Mouse (Mus musculus): ENCODE measurements at regions not wholly inside any gene's neighbourhood (a gene's known extent, or its start where the extent isn't known, plus 50 kb on each side); places are given as distances from the start of the nearest gene placed in this dataset.
"Not testable (repeated sequence)": the region's sequence is repeated elsewhere in the genome, so short reads cannot be mapped to it uniquely, and the experiment has no call there.

DNA sequence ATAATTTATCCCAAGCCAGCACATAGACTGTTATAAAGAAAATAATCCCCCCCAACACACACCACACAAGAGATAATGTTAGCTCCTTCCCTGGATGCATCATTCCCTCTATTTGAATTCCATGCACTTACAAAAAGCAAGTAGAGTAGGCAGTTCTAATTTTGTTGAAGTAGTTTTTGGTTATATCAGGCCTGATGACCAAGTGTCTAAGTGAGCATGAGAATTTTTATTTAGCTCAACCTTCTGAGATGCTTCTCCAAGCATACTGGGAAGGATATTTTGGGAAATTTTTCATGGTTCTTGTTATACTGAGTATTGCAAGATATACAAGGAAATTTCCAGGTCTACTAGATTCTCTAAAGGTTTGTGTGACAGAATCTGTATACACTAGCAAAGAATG lies 205.5 kb upstream of the Flrt2 start:
- H3K27ac ChIP-seq (ENCODE audit: insufficient read depth, low read length), result no peak overlapping the region
- H3K27me3 ChIP-seq (ENCODE audit: control insufficient read depth, insufficient read depth, low read length), result no peaks in the 10 kb centered on the region
- TF ChIP-seq POLR2A (IDR thresholded peaks at IDR 0.05; ENCODE audit: borderline replicate concordance, insufficient read depth, low read length) (no peak), CTCF (IDR thresholded peaks at IDR 0.05; ENCODE audit: borderline replicate concordance, insufficient read depth, low read depth, low read length) (no peak)
- H3K4me3 ChIP-seq (replicated peaks; ENCODE audit: insufficient read depth, low read depth, low read length), result no peak overlapping the region
- no peaks in the 10 kb centered on the region for H3K4me1 ChIP-seq (ENCODE audit: control insufficient read depth, insufficient read depth, low read length)
- DNase-seq, result no peak

DNA sequence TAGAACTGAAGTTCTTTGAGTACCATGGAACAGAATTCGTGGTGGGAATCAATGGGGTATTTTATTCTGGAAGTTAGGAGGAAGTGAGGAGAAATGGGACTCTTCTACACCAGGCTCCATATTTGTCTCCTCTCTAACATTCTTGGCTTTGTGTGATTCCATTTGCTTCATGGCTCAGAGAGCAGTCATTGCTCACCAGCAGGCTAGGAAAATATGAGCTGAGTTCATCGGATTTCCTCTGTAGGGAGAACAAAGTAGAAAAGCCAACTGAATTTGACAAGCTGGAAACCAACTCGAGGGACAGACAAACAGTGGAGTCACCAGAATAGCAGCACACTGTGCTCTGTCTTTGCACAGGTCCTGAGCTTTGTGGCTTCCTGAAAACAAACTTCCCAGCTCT lies 203.7 kb upstream of the Flrt2 start:
- Histone ChIP-seq H3K4me3 (replicated peaks; ENCODE audit: insufficient read depth, low read depth, low read length) (no peak overlapping the region), H3K4me1 (ENCODE audit: control insufficient read depth, insufficient read depth, low read length) (no peaks in the 10 kb centered on the region), H3K27ac (ENCODE audit: insufficient read depth, low read length) (no peak overlapping the region), H3K27me3 (ENCODE audit: control insufficient read depth, insufficient read depth, low read length) (no peaks in the 10 kb centered on the region)
- TF ChIP-seq CTCF (IDR thresholded peaks at IDR 0.05; ENCODE audit: borderline replicate concordance, insufficient read depth, low read depth, low read length) (no peak), POLR2A (IDR thresholded peaks at IDR 0.05; ENCODE audit: borderline replicate concordance, insufficient read depth, low read length) (no peak)
- 42% methylated on average over 3 of the region's 3 CpGs for WGBS
- DNase-seq, result no peak

DNA sequence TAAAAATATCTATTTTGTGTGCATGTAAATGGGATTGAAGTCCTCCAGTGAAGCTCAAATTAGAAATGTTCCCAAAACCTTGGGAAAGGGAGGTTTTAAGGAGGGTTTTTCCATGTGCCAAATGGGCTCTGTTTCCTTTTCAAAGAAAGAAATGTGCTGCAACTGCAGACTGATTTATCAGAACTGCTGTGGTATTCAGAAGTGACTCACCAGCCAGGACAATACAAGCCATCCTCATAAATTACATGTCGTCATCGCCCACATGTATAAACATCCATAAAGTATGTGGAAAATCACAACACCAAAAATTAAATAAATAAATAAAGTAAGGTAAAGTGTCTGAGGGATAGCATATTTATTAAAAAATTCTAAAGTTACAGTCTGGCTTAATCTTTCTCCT lies 202.7 kb upstream of the Flrt2 start:
- 96% methylated on average over 2 of the region's 2 CpGs for WGBS
- H3K4me3 ChIP-seq (replicated peaks; ENCODE audit: insufficient read depth, low read depth, low read length), result no peak overlapping the region
- TF ChIP-seq POLR2A (IDR thresholded peaks at IDR 0.05; ENCODE audit: borderline replicate concordance, insufficient read depth, low read length) (no peak), CTCF (IDR thresholded peaks at IDR 0.05; ENCODE audit: borderline replicate concordance, insufficient read depth, low read depth, low read length) (no peak)
- no peaks in the 10 kb centered on the region for H3K4me1 ChIP-seq (ENCODE audit: control insufficient read depth, insufficient read depth, low read length)
- no peaks in the 10 kb centered on the region for H3K27me3 ChIP-seq (ENCODE audit: control insufficient read depth, insufficient read depth, low read length)
- H3K27ac ChIP-seq (ENCODE audit: insufficient read depth, low read length), result no peak overlapping the region
- DNase-seq, result no peak

GRCm38 (mm10) chr12:95489848-95490247 lies 202.2 kb upstream of the Flrt2 start:
- no peak overlapping the region for H3K27ac ChIP-seq (ENCODE audit: insufficient read depth, low read length)
- no peak overlapping the region for H3K4me3 ChIP-seq (replicated peaks; ENCODE audit: insufficient read depth, low read depth, low read length)
- DNase-seq, result no peak
- 86% methylated on average over 2 of the region's 2 CpGs for WGBS
- no peak for TF ChIP-seq CTCF (IDR thresholded peaks at IDR 0.05; ENCODE audit: borderline replicate concordance, insufficient read depth, low read depth, low read length)
- TF ChIP-seq POLR2A (IDR thresholded peaks at IDR 0.05; ENCODE audit: borderline replicate concordance, insufficient read depth, low read length), result no peak
- H3K27me3 ChIP-seq (ENCODE audit: control insufficient read depth, insufficient read depth, low read length), result no peaks in the 10 kb centered on the region
- H3K4me1 ChIP-seq (ENCODE audit: control insufficient read depth, insufficient read depth, low read length), result no peaks in the 10 kb centered on the region

- H3K27me3 ChIP-seq (ENCODE audit: control insufficient read depth, insufficient read depth, low read length); H3K4me1 ChIP-seq (ENCODE audit: control insufficient read depth, insufficient read depth, low read length); DNase-seq; H3K27ac ChIP-seq (ENCODE audit: insufficient read depth, low read length); H3K4me3 ChIP-seq (replicated peaks; ENCODE audit: insufficient read depth, low read depth, low read length): not testable (repeated sequence)
- 53% methylated on average over 3 of the region's 3 CpGs for WGBS
Measured at GRCm38 (mm10) chr12:95491806-95492436, 200.1 kb upstream of the Flrt2 start.

DNA sequence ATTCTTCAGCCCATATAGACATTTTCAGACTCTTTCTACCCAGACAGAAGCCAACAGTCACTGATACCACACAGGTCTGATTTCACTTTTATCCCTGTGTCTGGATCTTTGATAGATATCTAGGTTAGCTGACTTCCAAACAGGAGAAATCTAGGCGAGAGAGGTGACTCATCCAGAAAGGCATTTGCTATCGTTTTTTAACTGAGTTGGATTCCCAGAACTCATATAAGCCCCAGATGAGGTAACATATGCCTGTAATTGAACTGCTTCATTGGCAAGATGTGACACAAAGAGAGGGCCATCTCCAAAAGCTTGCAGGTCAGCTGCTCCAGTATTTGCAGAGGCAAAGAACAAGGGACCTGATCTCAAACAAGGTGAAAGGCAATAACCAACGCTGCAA lies 190.6 kb upstream of the Flrt2 start:
- Histone ChIP-seq H3K4me3 (replicated peaks; ENCODE audit: insufficient read depth, low read depth, low read length) (no peak overlapping the region), H3K27ac (ENCODE audit: insufficient read depth, low read length) (no peak overlapping the region), H3K4me1 (ENCODE audit: control insufficient read depth, insufficient read depth, low read length) (no peaks in the 10 kb centered on the region), H3K27me3 (ENCODE audit: control insufficient read depth, insufficient read depth, low read length) (no peaks in the 10 kb centered on the region)
- TF ChIP-seq POLR2A (IDR thresholded peaks at IDR 0.05; ENCODE audit: borderline replicate concordance, insufficient read depth, low read length) (no peak), CTCF (IDR thresholded peaks at IDR 0.05; ENCODE audit: borderline replicate concordance, insufficient read depth, low read depth, low read length) (no peak)
- DNase-seq, result no peak
- WGBS, result 85% methylated on average over 3 of the region's 3 CpGs

- 70% methylated on average over 2 of the region's 2 CpGs for WGBS
Measured at GRCm38 (mm10) chr12:95520008-95520407, 172.0 kb upstream of the Flrt2 start.

GRCm38 (mm10) chr12:95522052-95522451 lies 170.0 kb upstream of the Flrt2 start:
- no peak overlapping the region for H3K4me3 ChIP-seq (replicated peaks; ENCODE audit: insufficient read depth, low read depth, low read length)
- TF ChIP-seq POLR2A (IDR thresholded peaks at IDR 0.05; ENCODE audit: borderline replicate concordance, insufficient read depth, low read length) (no peak), CTCF (IDR thresholded peaks at IDR 0.05; ENCODE audit: borderline replicate concordance, insufficient read depth, low read depth, low read length) (no peak)
- no peaks in the 10 kb centered on the region for H3K4me1 ChIP-seq (ENCODE audit: control insufficient read depth, insufficient read depth, low read length)
- WGBS, result 74% methylated on average over 3 of the region's 3 CpGs
- DNase-seq, result no peak
- no peak overlapping the region for H3K27ac ChIP-seq (ENCODE audit: insufficient read depth, low read length)
- no peaks in the 10 kb centered on the region for H3K27me3 ChIP-seq (ENCODE audit: control insufficient read depth, insufficient read depth, low read length)

More at GRCm38 (mm10) chr12:95520008-95520407, 172.0 kb upstream of the Flrt2 start:
- Histone ChIP-seq H3K4me3 (replicated peaks; ENCODE audit: insufficient read depth, low read depth, low read length) (no peak overlapping the region), H3K27ac (ENCODE audit: insufficient read depth, low read length) (no peak overlapping the region), H3K27me3 (ENCODE audit: control insufficient read depth, insufficient read depth, low read length) (no peaks in the 10 kb centered on the region), H3K4me1 (ENCODE audit: control insufficient read depth, insufficient read depth, low read length) (no peaks in the 10 kb centered on the region)
- TF ChIP-seq POLR2A (IDR thresholded peaks at IDR 0.05; ENCODE audit: borderline replicate concordance, insufficient read depth, low read length) (no peak), CTCF (IDR thresholded peaks at IDR 0.05; ENCODE audit: borderline replicate concordance, insufficient read depth, low read depth, low read length) (no peak)
- DNase-seq, result no peak
